Mouse (Mus musculus): ENCODE data around the gene Gm12253. TPM values are rescaled to one million over a fixed set of nuclear protein-coding genes. Genes with fewer than 3 reads are reported as not detected.

The Gm12253 gene
- polyA plus RNA-seq (2014; fragmentation: Illumina TruSeq; extraction: RNeasy Lipid Tissue Mini Kit (QIAGEN cat#74804); ENCODE audit: low replicate concordance) = not detected

DNA sequence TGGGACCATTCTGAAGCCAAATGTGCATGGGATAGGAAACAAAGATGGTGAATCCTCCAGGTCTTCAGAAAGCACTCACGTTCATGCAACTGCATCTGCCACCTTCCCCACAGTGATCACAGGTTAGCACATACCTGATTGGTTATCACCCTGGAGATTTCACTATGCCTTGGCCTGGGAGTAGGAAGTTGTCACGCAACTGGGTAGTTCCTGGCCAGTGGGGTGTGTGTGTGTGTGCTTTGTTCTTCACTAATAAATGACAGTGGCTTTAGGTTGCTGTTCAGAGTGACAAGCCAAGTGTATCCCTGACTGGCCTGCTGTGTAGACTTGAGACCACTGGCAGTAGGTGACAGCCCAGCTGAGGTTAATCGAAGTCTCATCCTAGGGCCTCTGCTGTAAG lies at the start of gene Gm12253:
Gene Gm12253, plus strand, starts transcription at position 301 of the 400 bp plus-strand sequence.

DNA sequence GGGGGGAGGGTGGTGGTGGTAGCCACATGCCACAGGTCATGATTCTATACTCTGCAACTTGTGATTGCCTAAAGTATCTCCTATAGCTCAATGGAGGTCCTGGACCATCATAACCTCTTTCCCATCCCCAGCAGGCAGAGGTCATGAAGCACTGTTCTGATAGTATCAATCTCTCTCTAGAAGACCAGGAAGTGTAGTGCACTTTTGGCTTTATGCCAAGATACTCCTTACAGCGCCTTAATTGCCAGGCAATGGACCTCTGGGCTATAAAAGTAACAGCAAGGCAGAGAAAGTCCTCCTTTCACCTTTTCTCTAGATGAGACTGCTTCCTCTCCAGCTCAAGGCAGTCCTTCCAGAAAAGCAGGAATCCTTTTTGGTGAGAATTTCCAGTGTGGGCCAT lies 11.5 kb upstream of the Gm12253 start, which contains the start of gene 1810065E05Rik:
Gene 1810065E05Rik, plus strand, starts transcription at position 297 of the 400 bp plus-strand sequence.

DNA sequence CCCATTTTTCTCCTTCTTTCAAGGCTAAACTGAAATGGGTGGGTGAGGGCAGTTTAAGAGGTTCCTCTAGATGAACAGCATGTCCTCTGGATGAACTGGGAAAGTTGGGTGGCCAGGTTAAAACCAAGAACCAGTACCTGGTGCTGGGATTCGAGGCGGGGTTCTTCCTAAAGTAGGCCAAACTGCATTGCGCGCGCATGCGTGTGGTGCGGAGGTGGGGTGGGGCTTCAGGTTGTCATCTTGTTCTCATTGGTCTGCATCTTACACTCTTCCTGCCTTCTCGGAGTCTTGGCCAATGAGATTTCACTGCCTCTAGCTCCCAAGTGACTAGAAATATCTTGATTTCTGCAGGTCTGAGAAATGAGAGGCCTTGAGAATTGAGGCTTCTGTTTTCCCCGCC lies 20.4 kb downstream of the Gm12253 start, which contains the start of gene Lypd9:
Gene Lypd9, minus strand, starts transcription at position 165 of the 400 bp plus-strand sequence.

GRCm38 (mm10) chr11:58462170-58462569 lies 29.8 kb downstream of the Gm12253 start, which contains the start of gene Olfr30:
Olfr30 (minus strand) TSS chr11:58462270.

Other genes with a start within 250 kb of the Gm12253 start
- gene Igtp, start 233.0 kb upstream of the Gm12253 start, polyA plus RNA-seq (2014; fragmentation: Illumina TruSeq; extraction: RNeasy Lipid Tissue Mini Kit (QIAGEN cat#74804); ENCODE audit: low replicate concordance) = 31.3 TPM
- 23.6 TPM for gene Irgm2, start 232.9 kb upstream of the Gm12253 start, polyA plus RNA-seq (2014; fragmentation: Illumina TruSeq; extraction: RNeasy Lipid Tissue Mini Kit (QIAGEN cat#74804); ENCODE audit: low replicate concordance)
- gene 4930438A08Rik, start 157.8 kb upstream of the Gm12253 start, polyA plus RNA-seq (2014; fragmentation: Illumina TruSeq; extraction: RNeasy Lipid Tissue Mini Kit (QIAGEN cat#74804); ENCODE audit: low replicate concordance) = not detected
- 0.59 TPM for gene Zfp692, start 125.5 kb upstream of the Gm12253 start, polyA plus RNA-seq (2014; fragmentation: Illumina TruSeq; extraction: RNeasy Lipid Tissue Mini Kit (QIAGEN cat#74804); ENCODE audit: low replicate concordance)
- gene Zfp672, start 102.2 kb upstream of the Gm12253 start, polyA plus RNA-seq (2014; fragmentation: Illumina TruSeq; extraction: RNeasy Lipid Tissue Mini Kit (QIAGEN cat#74804); ENCODE audit: low replicate concordance) = 52.8 TPM
- 0.63 TPM for gene Sh3bp5l, start 101.8 kb upstream of the Gm12253 start, polyA plus RNA-seq (2014; fragmentation: Illumina TruSeq; extraction: RNeasy Lipid Tissue Mini Kit (QIAGEN cat#74804); ENCODE audit: low replicate concordance)
- 654 TPM for gene Lypd8, start 53.5 kb upstream of the Gm12253 start, polyA plus RNA-seq (2014; fragmentation: Illumina TruSeq; extraction: RNeasy Lipid Tissue Mini Kit (QIAGEN cat#74804); ENCODE audit: low replicate concordance)
- 0.52 TPM for gene 1810065E05Rik, start 11.4 kb upstream of the Gm12253 start, polyA plus RNA-seq (2014; fragmentation: Illumina TruSeq; extraction: RNeasy Lipid Tissue Mini Kit (QIAGEN cat#74804); ENCODE audit: low replicate concordance)
- not detected for gene Lypd9, start 20.4 kb downstream of the Gm12253 start, polyA plus RNA-seq (2014; fragmentation: Illumina TruSeq; extraction: RNeasy Lipid Tissue Mini Kit (QIAGEN cat#74804); ENCODE audit: low replicate concordance)
- gene Olfr30, start 29.7 kb downstream of the Gm12253 start, polyA plus RNA-seq (2014; fragmentation: Illumina TruSeq; extraction: RNeasy Lipid Tissue Mini Kit (QIAGEN cat#74804); ENCODE audit: low replicate concordance) = not detected
- gene Olfr332, start 60.0 kb downstream of the Gm12253 start, polyA plus RNA-seq (2014; fragmentation: Illumina TruSeq; extraction: RNeasy Lipid Tissue Mini Kit (QIAGEN cat#74804); ENCODE audit: low replicate concordance) = not detected
- gene Olfr331, start 70.0 kb downstream of the Gm12253 start, polyA plus RNA-seq (2014; fragmentation: Illumina TruSeq; extraction: RNeasy Lipid Tissue Mini Kit (QIAGEN cat#74804); ENCODE audit: low replicate concordance) = not detected
- not detected for gene Olfr330, start 102.3 kb downstream of the Gm12253 start, polyA plus RNA-seq (2014; fragmentation: Illumina TruSeq; extraction: RNeasy Lipid Tissue Mini Kit (QIAGEN cat#74804); ENCODE audit: low replicate concordance)
- not detected for gene Olfr329-ps, start 113.9 kb downstream of the Gm12253 start, polyA plus RNA-seq (2014; fragmentation: Illumina TruSeq; extraction: RNeasy Lipid Tissue Mini Kit (QIAGEN cat#74804); ENCODE audit: low replicate concordance)
- not detected for gene Olfr328, start 123.1 kb downstream of the Gm12253 start, polyA plus RNA-seq (2014; fragmentation: Illumina TruSeq; extraction: RNeasy Lipid Tissue Mini Kit (QIAGEN cat#74804); ENCODE audit: low replicate concordance)
- gene Olfr224, start 138.0 kb downstream of the Gm12253 start, polyA plus RNA-seq (2014; fragmentation: Illumina TruSeq; extraction: RNeasy Lipid Tissue Mini Kit (QIAGEN cat#74804); ENCODE audit: low replicate concordance) = not detected
- gene Olfr325, start 145.2 kb downstream of the Gm12253 start, polyA plus RNA-seq (2014; fragmentation: Illumina TruSeq; extraction: RNeasy Lipid Tissue Mini Kit (QIAGEN cat#74804); ENCODE audit: low replicate concordance) = not detected
- gene Olfr324, start 162.6 kb downstream of the Gm12253 start, polyA plus RNA-seq (2014; fragmentation: Illumina TruSeq; extraction: RNeasy Lipid Tissue Mini Kit (QIAGEN cat#74804); ENCODE audit: low replicate concordance) = not detected
- 1,849 TPM for gene 2210407C18Rik, start 183.5 kb downstream of the Gm12253 start, polyA plus RNA-seq (2014; fragmentation: Illumina TruSeq; extraction: RNeasy Lipid Tissue Mini Kit (QIAGEN cat#74804); ENCODE audit: low replicate concordance)
- not detected for gene Olfr323, start 197.9 kb downstream of the Gm12253 start, polyA plus RNA-seq (2014; fragmentation: Illumina TruSeq; extraction: RNeasy Lipid Tissue Mini Kit (QIAGEN cat#74804); ENCODE audit: low replicate concordance)
- gene Trim58, start 207.9 kb downstream of the Gm12253 start, polyA plus RNA-seq (2014; fragmentation: Illumina TruSeq; extraction: RNeasy Lipid Tissue Mini Kit (QIAGEN cat#74804); ENCODE audit: low replicate concordance) = not detected
- not detected for gene Olfr322, start 226.2 kb downstream of the Gm12253 start, polyA plus RNA-seq (2014; fragmentation: Illumina TruSeq; extraction: RNeasy Lipid Tissue Mini Kit (QIAGEN cat#74804); ENCODE audit: low replicate concordance)
- gene Olfr320, start 248.5 kb downstream of the Gm12253 start, polyA plus RNA-seq (2014; fragmentation: Illumina TruSeq; extraction: RNeasy Lipid Tissue Mini Kit (QIAGEN cat#74804); ENCODE audit: low replicate concordance) = not detected

All from small intestine, adult 10 weeks (tissue).